Mouse (Mus musculus) neutrophil, adult 83 days (primary cell): Measurements from ENCODE around the gene Gm17651. TPM values are rescaled to one million over a fixed set of nuclear protein-coding genes. Genes with fewer than 3 reads are reported as not detected.

Experiments used
- total RNA-seq, 2 experiments: library from RNA; stranded (reverse); gene quantifications; one replicate each; pipeline ENCODE4 v1.2.4; 2023

The Gm17651 gene
- total RNA-seq, result not detected

GRCm38 (mm10) chr3:97674644-97675110, at the start of gene Gm17651:
Gene Gm17651 (minus strand): TSS chr3:97674694.

GRCm38 (mm10) chr3:97657655-97658411, 16.7 kb downstream of the Gm17651 start, which contains the start of gene Prkab2:
Gene Prkab2 (plus strand): TSS chr3:97658193.

GRCm38 (mm10) chr3:97628391-97629001, 46.0 kb downstream of the Gm17651 start, which contains the start of gene Fmo5:
Gene Fmo5 (plus strand): TSS chr3:97628804.

Other genes with a start within 250 kb of the Gm17651 start
- gene Chd1l, start 64.5 kb downstream of the Gm17651 start, total RNA-seq, result 10 to 100 TPM; 13.3 to 14.6 TPM
- 10 to 100 TPM; 54.0 to 54.1 TPM for gene Fmo5, start 45.9 kb downstream of the Gm17651 start, total RNA-seq
- gene Prkab2, start 16.5 kb downstream of the Gm17651 start, total RNA-seq, result 10 to 100 TPM in 1 of 2 experiments, 1 to 10 TPM in 1; 9.1 to 10.2 TPM
- gene Pde4dip, start 214.0 kb upstream of the Gm17651 start, total RNA-seq, result 1 to 10 TPM; 6.7 to 6.9 TPM
- gene Sec22b, start 226.5 kb upstream of the Gm17651 start, total RNA-seq, result 10 to 100 TPM; 50.7 to 54.3 TPM